Mouse (Mus musculus) embryonic facial prominence, embryonic 14.5 days (tissue): ENCODE measurements around the gene Gtpbp8. TPM values are rescaled to one million over a fixed set of nuclear protein-coding genes. Genes with fewer than 3 reads are reported as not detected.
A peak's percentile ranks its signal among the peaks of the same experiment; 100 is the strongest.

Experiments used
- ATAC-seq: fragments of 200-750 bp; cut with Nextera tagmentation; 2 replicates; pipeline ENCODE4 v1.8.0; 2017; ENCODE audit warnings: low read depth, moderate number of reproducible peaks, moderate TSS enrichment
- DNase-seq: peaks from one replicate; pipeline ENCODE4 v3.0.0-alpha.2; 2015; ENCODE audit warnings: low spot score
- H3K27ac ChIP-seq: fragments of 300-500 bp; sonication (generic); replicated peaks from 2 replicates; pipeline ENCODE4 v1.5.1; 2014; ENCODE audit warnings: low read depth, mild to moderate bottlenecking, low read length, moderate library complexity
- H3K27me3 ChIP-seq: fragments of 300-500 bp; sonication (generic); replicated peaks from 2 replicates; pipeline ENCODE4 v1.6.1; 2014; ENCODE audit warnings: low read length; ENCODE audit not compliant: control insufficient read depth, insufficient read depth
- H3K36me3 ChIP-seq: fragments of 300-500 bp; sonication (generic); 2 replicates; pipeline ENCODE4 v1.6.1; 2014; ENCODE audit warnings: low read length, mixed read lengths; ENCODE audit not compliant: control insufficient read depth, insufficient read depth
- H3K4me1 ChIP-seq: fragments of 300-500 bp; sonication (generic); 2 replicates; pipeline ENCODE4 v1.6.1; 2014; ENCODE audit warnings: antibody characterized with exemption, low read length; ENCODE audit not compliant: control insufficient read depth, insufficient read depth
- H3K4me2 ChIP-seq: fragments of 300-500 bp; sonication (generic); 2 replicates; pipeline ENCODE4 v1.6.1; 2014; ENCODE audit warnings: low read depth, mild to moderate bottlenecking, low read length, moderate library complexity, mixed read lengths
- H3K4me3 ChIP-seq: fragments of 300-500 bp; sonication (generic); 2 replicates; pipeline ENCODE4 v1.5.1; 2014; ENCODE audit warnings: low read depth, mild to moderate bottlenecking, low read length
- H3K9ac ChIP-seq: fragments of 300-500 bp; sonication (generic); 2 replicates; pipeline ENCODE4 v1.6.1; 2014; ENCODE audit warnings: low read depth, mild to moderate bottlenecking, low read length, moderate library complexity, mixed read lengths
- H3K9me3 ChIP-seq: fragments of 300-500 bp; sonication (generic); 2 replicates; pipeline ENCODE4 v1.6.1; 2016; ENCODE audit warnings: low read length; ENCODE audit not compliant: control insufficient read depth
- WGBS: fragments of 180-500 bp; shearing (Covaris S2); extraction: QIAGEN DNeasy Blood & Tissue Kit; methylation state at CpG from one replicate; pipeline ENCODE4 v1.1.7; 2014; 5-methylcytosine and 5-hydroxymethylcytosine counted together
- polyA plus RNA-seq: library from polyadenylated mRNA; unstranded; fragments of >200 nt; fragmentation: Nextera tagmentation; extraction: Ambion mirVana; gene quantifications from 2 replicates; pipeline ENCODE4 v1.2.1, GENCODE M21; 2014

Gene Gtpbp8
- polyA plus RNA-seq, 1 experiment from 2014 or later: 27.8 TPM

DNA sequence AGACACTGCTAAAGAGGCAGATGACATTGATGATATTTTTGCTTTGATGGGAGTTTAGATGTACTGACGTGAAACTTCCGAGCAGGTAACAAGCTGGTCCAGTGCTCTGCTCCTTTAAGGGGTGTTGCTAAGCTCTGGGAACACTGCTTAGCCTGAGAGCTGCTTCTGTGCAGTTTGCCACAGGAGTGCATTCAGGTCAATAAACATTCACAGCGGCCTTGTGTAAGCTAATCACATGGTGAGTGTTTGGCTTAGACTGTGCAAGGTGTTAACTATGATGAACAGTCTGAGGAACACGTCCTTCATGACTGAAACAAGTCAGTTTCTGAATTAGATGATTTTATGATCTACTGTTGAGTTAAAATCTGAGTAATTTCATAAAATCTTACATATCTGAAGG is 10.0 kb downstream of the Gtpbp8 start:
- Histone ChIP-seq H3K9me3 (no peaks in the 10 kb centered on the region), H3K4me1 (no peaks in the 10 kb centered on the region), H3K27ac (no peak overlapping the region), H3K4me2 (no peak overlapping the region), H3K9ac (no peak overlapping the region), H3K36me3 (peaks cover 93% of the 10 kb centered on the region), H3K27me3 (no peaks in the 10 kb centered on the region), H3K4me3 (no peak overlapping the region)
- 84% methylated on average over 4 of the region's 4 CpGs for WGBS
- DNase-seq (no peak), ATAC-seq (no peak)

GRCm38 (mm10) chr16:44735676-44736075 is 10.5 kb downstream of the Gtpbp8 start:
- Histone ChIP-seq H3K27ac (no peak overlapping the region), H3K9me3 (no peaks in the 10 kb centered on the region), H3K27me3 (no peaks in the 10 kb centered on the region), H3K36me3 (peaks cover 93% of the 10 kb centered on the region), H3K9ac (no peak overlapping the region), H3K4me2 (no peak overlapping the region), H3K4me1 (no peaks in the 10 kb centered on the region), H3K4me3 (no peak overlapping the region)
- ATAC-seq: no peak
- DNase-seq: no peak
- 88% methylated on average over 5 of the region's 5 CpGs for WGBS

GRCm38 (mm10) chr16:44734059-44734458 is 12.1 kb downstream of the Gtpbp8 start:
- no peak for DNase-seq
- Histone ChIP-seq H3K4me3 (no peak overlapping the region), H3K27ac (no peak overlapping the region), H3K9me3 (no peaks in the 10 kb centered on the region), H3K27me3 (no peaks in the 10 kb centered on the region), H3K4me2 (no peak overlapping the region), H3K4me1 (no peaks in the 10 kb centered on the region), H3K36me3 (peaks cover 99% of the 10 kb centered on the region), H3K9ac (no peak overlapping the region)
- WGBS: 92% methylated on average over 3 of the region's 3 CpGs
- ATAC-seq: no peak

- no peak overlapping the region for H3K4me2 ChIP-seq
- no peak overlapping the region for H3K27ac ChIP-seq
- no peak overlapping the region for H3K9ac ChIP-seq
- ATAC-seq (no peak), DNase-seq (no peak)
- H3K4me3 ChIP-seq: no peak overlapping the region
- H3K36me3 ChIP-seq: peaks cover 52% of the 10 kb centered on the region
- WGBS: 90% methylated on average over 3 of the region's 3 CpGs
- no peaks in the 10 kb centered on the region for H3K9me3 ChIP-seq
- H3K27me3 ChIP-seq: no peaks in the 10 kb centered on the region
- peaks cover 15% of the 10 kb centered on the region; the same call in 1 of the 2 replicates for H3K4me1 ChIP-seq
Measured at GRCm38 (mm10) chr16:44727525-44727924, 18.6 kb downstream of the Gtpbp8 start.

DNA sequence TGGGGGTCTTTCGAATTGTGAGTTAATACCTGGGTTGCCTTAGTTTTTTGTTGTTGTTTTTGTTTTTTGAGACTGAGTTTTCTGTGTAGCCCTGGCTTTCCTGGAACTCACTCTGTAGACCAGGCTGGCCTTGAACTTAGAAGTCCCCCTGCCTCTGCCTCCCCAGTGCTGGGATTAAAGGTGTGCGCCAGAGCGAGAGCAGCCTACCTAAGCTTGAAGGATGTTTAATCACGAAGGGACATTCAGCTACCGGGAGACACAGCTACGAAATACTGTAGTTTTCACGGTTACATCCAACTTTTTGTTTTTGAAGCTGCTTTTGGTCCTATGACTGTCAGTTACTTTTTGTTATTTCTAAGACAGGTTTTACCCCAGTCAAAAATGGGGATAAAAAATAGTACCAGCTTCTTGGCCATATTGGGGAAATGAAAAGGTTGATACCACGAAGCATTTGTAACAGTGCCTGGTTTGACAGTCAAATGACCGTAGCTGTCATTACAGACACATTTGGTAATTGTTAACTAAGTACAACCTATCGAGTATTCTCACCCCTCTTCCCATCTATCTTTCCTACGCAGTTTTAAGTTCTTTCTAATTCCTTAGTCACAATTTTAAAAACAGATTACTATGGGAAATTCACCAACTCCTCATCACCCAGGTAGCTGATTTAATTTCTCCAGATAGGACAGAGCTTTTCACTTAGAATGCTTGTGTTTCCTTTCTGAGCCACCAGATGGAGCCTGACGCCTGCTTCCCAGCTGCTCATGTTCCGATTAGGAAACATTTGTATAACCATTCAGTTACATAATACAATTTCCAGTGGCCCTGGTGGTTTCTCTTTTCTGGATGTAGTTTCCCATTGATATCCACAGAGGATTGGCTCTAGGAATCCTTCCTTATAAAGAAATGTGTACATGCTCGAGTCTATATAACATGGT is 20.6 kb downstream of the Gtpbp8 start:
- DNase-seq: peak; percentile 84
- Histone ChIP-seq H3K36me3 (peaks cover 32% of the 10 kb centered on the region), H3K9me3 (no peaks in the 10 kb centered on the region), H3K4me2 (peak overlapping the region; percentile 67), H3K27me3 (no peaks in the 10 kb centered on the region), H3K4me1 (peaks cover 15% of the 10 kb centered on the region; the same call in 1 of the 2 replicates), H3K9ac (peak overlapping the region; percentile 93), H3K4me3 (peak overlapping the region; percentile 84), H3K27ac (peak overlapping the region; percentile 92)
- 39% methylated on average over 14 of the region's 14 CpGs for WGBS
- ATAC-seq: no peak

DNA sequence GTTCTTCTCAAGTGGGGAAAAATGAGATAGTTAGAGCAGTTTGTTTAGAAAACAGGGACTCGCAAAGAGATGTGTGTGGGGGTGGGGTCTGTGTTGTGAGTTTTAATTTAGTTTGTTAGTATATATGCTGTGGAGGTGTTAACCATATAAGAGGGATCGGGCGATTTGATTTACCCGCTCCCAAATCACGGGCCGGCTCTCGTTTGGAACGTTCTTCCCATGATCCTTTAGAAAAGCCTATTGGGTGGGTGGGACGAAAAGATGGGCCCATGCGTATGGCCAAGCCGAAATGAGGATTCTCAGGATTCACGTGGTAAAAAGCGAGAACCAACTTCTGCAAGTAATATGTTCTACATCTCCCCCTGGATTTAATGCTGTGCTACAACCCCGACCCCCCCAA is 21.3 kb downstream of the Gtpbp8 start:
- no peaks in the 10 kb centered on the region for H3K27me3 ChIP-seq
- peaks cover 15% of the 10 kb centered on the region; the same call in 1 of the 2 replicates for H3K4me1 ChIP-seq
- H3K9me3 ChIP-seq: no peaks in the 10 kb centered on the region
- DNase-seq (peak; percentile 84), ATAC-seq (peak; percentile 27; the same call in 1 of the 2 replicates)
- H3K36me3 ChIP-seq: peaks cover 25% of the 10 kb centered on the region
- WGBS: under 1% methylated on average over 14 of the region's 14 CpGs
- H3K4me2 ChIP-seq: peak overlapping the region; percentile 67
- H3K27ac ChIP-seq: peak overlapping the region; percentile 92
- H3K4me3 ChIP-seq: peak overlapping the region; percentile 84
- peak overlapping the region; percentile 93 for H3K9ac ChIP-seq

DNA sequence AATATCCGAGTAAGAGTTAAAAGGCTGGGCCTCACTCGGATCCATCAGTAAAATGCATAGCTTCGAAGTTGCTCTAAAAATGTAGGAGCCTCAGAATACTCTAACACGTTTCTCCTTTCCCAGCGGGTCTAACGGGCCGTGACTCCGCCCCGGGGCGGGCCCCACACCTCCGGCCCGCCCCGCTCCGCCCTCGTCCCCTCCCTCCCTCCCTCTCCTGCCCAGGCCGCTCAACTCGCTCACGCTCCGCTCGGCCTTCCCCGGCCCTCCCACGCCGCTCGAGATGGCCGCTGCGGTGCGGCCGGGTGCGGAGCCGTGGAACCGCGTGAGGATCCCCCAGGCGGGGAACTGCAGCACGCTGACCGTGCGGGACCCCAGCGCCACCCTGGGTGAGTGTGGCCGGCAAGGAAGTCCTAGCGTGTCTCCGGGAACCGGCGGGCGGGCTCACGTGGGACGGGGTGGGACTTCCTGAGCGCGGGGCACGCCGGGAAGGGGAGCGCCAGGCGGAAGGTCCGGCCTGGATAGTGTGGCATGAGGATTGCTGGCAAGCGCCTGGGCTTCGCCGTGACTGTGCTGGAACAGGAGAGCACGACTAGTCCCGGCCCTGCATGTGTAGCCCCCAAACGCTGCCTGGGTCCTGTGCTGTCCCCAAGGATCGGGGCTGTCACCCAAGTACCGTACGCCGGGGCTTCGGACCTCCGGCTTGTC is 21.9 kb downstream of the Gtpbp8 start, which contains the start of gene Nepro:
Gene Nepro (plus strand): TSS at position 219 of the 705 bp plus-strand sequence.
- peak; percentile 97 for ATAC-seq
- under 1% methylated on average over 48 of the region's 64 CpGs for WGBS
- no peaks in the 10 kb centered on the region for H3K27me3 ChIP-seq
- peak within 1 kb of the TSS; percentile 92 for H3K27ac ChIP-seq
- peak within 1 kb of the TSS; percentile 84 for H3K4me3 ChIP-seq
- peak within 1 kb of the TSS; percentile 67 for H3K4me2 ChIP-seq
- peak; percentile 95 for DNase-seq
- H3K9me3 ChIP-seq: no peaks in the 10 kb centered on the region
- peaks cover 15% of the 10 kb centered on the region; the same call in 1 of the 2 replicates for H3K4me1 ChIP-seq
- peak within 1 kb of the TSS; percentile 93 for H3K9ac ChIP-seq
- peaks cover 19% of the 10 kb centered on the region for H3K36me3 ChIP-seq

DNA sequence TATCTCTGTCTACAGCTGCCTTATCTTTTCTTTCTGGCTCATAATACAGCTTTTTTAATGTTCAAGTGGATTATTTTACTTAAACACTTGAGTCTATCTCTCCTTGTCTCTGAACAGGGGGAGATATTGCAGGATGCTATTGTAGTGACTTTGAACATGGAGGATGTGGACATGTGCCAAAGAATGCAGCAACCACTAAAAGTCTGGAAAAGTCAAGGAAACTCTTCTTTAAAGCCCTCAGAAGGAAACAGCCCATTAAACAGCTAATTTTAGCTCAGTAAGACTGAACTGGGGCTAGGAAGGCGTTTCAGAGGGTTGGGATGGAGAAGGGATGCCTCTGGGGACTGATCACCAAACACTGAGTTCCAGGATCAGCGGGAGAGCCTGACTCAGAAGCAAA is 23.5 kb downstream of the Gtpbp8 start:
- Histone ChIP-seq H3K9ac (no peak overlapping the region), H3K4me1 (peaks cover 15% of the 10 kb centered on the region; the same call in 1 of the 2 replicates), H3K4me3 (no peak overlapping the region), H3K4me2 (no peak overlapping the region), H3K9me3 (no peaks in the 10 kb centered on the region), H3K27me3 (no peaks in the 10 kb centered on the region), H3K27ac (no peak overlapping the region), H3K36me3 (peaks cover 9% of the 10 kb centered on the region; the same call in 1 of the 2 replicates)
- 77% methylated on average over 2 of the region's 2 CpGs for WGBS
- DNase-seq (no peak), ATAC-seq (no peak)
